Mouse (Mus musculus): ENCODE results near the gene Trdmt1. TPM values are rescaled to one million over a fixed set of nuclear protein-coding genes. Genes with fewer than 3 reads are reported as not detected.

Trdmt1 gene
- polyA plus RNA-seq, 1 experiment from 2014 or later = 9.3 TPM

DNA sequence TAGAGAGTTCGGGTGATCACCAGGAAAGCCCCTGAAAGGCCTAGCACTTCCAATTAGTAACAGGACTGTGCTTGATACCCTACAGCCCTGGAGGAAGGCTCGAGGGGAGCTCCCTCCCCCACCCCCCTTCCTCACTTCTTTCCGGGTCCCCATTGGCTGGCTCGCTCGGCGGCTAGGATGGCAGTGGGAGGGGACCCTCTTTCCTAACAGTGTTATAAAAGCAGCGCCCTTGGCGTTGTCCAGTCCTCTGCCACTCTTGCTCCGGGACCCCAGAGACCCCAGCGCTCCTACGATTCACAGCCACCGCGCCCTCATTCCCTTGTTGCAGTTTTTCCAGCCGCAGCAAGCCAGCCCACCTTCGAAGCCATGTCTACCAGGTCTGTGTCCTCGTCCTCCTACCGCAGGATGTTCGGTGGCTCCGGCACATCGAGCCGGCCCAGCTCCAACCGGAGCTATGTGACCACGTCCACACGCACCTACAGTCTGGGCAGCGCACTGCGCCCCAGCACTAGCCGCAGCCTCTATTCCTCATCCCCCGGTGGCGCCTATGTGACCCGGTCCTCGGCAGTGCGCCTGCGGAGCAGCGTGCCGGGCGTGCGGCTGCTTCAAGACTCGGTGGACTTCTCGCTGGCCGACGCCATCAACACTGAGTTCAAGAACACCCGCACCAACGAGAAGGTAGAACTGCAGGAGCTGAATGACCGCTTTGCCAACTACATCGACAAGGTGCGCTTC, 29.8 kb upstream of the Trdmt1 start:
- Histone ChIP-seq H3K9me3 (no peaks in the 10 kb centered on the region), H3K27ac (peak overlapping the region; percentile 94), H3K36me3 (peaks cover 24% of the 10 kb centered on the region), H3K4me3 (replicated peaks) (peak overlapping the region; percentile 77), H3K4me1 (replicated peaks) (peaks cover 18% of the 10 kb centered on the region), H3K4me2 (peak overlapping the region; percentile 82), H3K9ac (replicated peaks) (peak overlapping the region; percentile 83), H3K27me3 (no peaks in the 10 kb centered on the region)
- WGBS = under 1% methylated on average over 46 of the region's 46 CpGs
- ATAC-seq (ENCODE audit: insufficient number of reproducible peaks, insufficient read depth, low FRiP score, low TSS enrichment, low read depth) = peak; percentile 89

DNA sequence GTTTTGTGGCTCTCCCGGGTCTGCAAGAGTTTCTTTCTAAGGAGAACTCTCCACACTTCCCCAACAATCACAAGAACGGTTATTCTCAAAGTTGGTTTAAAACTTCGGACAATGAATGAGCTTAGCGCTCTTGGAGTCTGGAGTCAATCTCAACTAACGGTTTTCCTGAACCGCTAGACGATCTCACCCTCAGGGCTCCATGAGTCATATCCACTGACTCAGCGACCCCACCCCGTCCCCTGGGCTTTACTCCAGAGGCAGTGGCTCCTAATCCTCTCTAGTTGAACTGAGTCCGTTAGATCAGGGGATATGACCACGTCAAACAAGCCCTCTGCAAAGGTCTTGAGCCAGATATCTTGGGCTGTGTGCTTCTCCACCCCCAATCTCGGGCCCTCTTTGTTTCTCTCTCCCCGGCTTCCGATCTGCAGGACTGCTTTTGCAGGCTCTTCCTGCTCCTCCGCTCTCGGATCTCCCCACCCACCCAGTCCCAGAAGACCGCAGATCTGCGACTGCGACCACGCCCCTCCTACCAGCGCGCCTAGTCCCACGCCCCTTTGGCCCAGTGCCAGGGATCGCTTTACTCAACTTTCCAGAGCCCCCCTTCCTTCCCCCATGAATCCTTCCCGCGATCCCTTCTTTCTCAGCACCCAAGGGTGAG, 29.1 kb upstream of the Trdmt1 start, which contains the start of gene Vim:
Vim (plus strand) TSS at position 520 of the 658 bp plus-strand sequence.
- peaks cover 19% of the 10 kb centered on the region for H3K36me3 ChIP-seq

DNA sequence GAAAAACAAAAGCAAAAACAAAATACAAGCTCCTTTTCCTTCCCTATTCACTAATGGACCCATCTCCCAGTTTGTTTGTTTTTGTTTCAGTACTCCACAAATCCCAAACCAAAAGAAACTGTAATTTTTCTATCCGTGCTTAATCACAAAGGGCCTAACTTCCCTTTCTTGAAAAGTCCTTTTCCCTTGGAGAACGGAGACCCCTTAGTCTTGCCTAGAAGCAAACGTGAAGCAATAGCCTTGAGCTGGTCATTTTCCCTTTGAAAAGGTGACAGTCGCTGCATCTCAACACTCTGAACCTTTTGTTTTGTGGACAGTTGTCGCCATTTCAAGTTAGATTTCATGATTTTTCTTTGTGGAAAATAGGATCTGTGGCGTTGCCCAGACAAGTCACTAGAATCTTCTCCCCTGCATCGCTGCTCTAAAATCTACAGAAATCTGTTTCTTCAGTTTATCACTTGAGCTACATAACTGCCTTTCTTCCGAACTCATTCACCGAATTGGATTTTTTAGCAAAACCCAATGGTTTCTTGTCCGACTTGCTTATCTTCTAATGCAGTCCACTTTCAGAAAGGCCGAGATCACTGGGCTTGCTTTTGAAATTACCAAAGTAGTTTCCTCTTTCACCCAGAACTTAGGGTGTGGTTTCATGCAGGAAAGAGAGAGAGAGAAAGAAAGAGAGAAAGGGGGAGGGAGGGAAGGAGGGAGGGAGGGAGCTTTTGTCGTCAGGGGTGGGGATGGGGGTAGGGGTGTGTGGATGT, 28.4 kb upstream of the Trdmt1 start:
- peak overlapping the region; percentile 82 for H3K4me2 ChIP-seq
- H3K36me3 ChIP-seq = peaks cover 13% of the 10 kb centered on the region; the same call in 1 of the 2 replicates
- H3K27me3 ChIP-seq = no peaks in the 10 kb centered on the region
- peak overlapping the region; percentile 94 for H3K27ac ChIP-seq
- peak overlapping the region; percentile 77 for H3K4me3 ChIP-seq (replicated peaks)
- no peak for ATAC-seq (ENCODE audit: insufficient number of reproducible peaks, insufficient read depth, low FRiP score, low TSS enrichment, low read depth)
- peak overlapping the region; percentile 83 for H3K9ac ChIP-seq (replicated peaks)
- 12% methylated on average over 12 of the region's 12 CpGs for WGBS
- no peaks in the 10 kb centered on the region for H3K9me3 ChIP-seq
- H3K4me1 ChIP-seq (replicated peaks) = peaks cover 18% of the 10 kb centered on the region

More for the DNA sequence above, 29.1 kb upstream of the Trdmt1 start, which contains the start of gene Vim:
- peak within 1 kb of the TSS; percentile 94 for H3K27ac ChIP-seq
- no peaks in the 10 kb centered on the region for H3K27me3 ChIP-seq
- H3K4me1 ChIP-seq (replicated peaks) = peaks cover 18% of the 10 kb centered on the region
- H3K9ac ChIP-seq (replicated peaks) = peak within 1 kb of the TSS; percentile 83
- WGBS = 0% methylated on average over 26 of the region's 26 CpGs
- ATAC-seq (ENCODE audit: insufficient number of reproducible peaks, insufficient read depth, low FRiP score, low TSS enrichment, low read depth) = peak; percentile 90
- no peaks in the 10 kb centered on the region for H3K9me3 ChIP-seq
- peak within 1 kb of the TSS; percentile 82 for H3K4me2 ChIP-seq
- peak within 1 kb of the TSS; percentile 77 for H3K4me3 ChIP-seq (replicated peaks)

DNA sequence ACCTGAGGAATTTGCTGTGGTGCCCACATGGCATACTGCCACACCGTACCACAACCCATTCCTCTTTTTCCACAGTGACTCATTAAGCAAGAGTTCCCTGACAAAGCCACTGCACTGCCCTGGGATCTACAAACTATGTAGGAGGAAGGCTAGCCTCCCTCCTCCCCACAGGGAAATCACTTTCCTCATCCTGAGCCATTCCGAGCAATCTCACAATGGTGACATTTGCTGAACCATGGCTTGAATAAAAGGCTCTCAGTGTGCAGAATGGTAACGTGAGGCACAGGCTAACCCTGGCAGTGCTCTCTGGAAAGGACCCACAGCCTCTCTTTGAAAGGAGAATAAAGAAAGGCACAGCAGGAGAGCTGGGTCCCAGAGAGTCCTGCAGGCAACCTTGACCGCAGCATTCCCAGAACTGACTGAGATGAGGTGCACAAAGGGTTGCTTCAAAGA, 27.7 kb upstream of the Trdmt1 start:
- H3K4me3 ChIP-seq (replicated peaks) = no peak overlapping the region
- no peak overlapping the region for H3K9ac ChIP-seq (replicated peaks)
- H3K27me3 ChIP-seq = no peaks in the 10 kb centered on the region
- H3K4me1 ChIP-seq (replicated peaks) = peaks cover 18% of the 10 kb centered on the region
- peaks cover 9% of the 10 kb centered on the region; the same call in 1 of the 2 replicates for H3K36me3 ChIP-seq
- H3K27ac ChIP-seq = peak overlapping the region; percentile 42; the same call in 1 of the 2 replicates
- H3K4me2 ChIP-seq = no peak overlapping the region
- H3K9me3 ChIP-seq = no peaks in the 10 kb centered on the region
- 40% methylated on average over 4 of the region's 4 CpGs for WGBS
- ATAC-seq (ENCODE audit: insufficient number of reproducible peaks, insufficient read depth, low FRiP score, low TSS enrichment, low read depth) = no peak

DNA sequence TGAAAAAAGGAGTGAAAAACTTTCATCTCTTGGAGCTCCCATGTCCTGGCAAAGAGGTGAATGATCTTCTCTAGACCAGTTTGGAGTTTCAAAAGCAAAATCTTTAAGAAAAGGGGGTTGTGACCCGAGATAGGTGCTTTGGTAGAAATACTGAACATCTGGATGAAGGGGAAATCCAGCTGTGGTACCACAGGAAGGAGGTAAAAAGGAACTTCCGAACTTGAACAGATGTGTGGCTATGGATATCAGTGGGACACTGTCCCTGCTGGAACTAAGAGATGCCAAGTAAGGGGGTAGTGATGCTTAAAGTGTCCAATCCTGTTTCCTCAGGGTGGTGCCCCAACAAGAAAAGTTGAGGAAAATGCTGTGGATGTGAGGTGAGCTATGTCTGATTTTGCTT, 25.7 kb upstream of the Trdmt1 start:
- WGBS = 68% methylated on average over 2 of the region's 2 CpGs
- Histone ChIP-seq H3K27ac (no peak overlapping the region), H3K27me3 (no peaks in the 10 kb centered on the region), H3K4me3 (replicated peaks) (no peak overlapping the region), H3K4me2 (no peak overlapping the region), H3K36me3 (no peaks in the 10 kb centered on the region), H3K4me1 (replicated peaks) (peaks cover 10% of the 10 kb centered on the region), H3K9ac (replicated peaks) (no peak overlapping the region), H3K9me3 (no peaks in the 10 kb centered on the region)
- no peak for ATAC-seq (ENCODE audit: insufficient number of reproducible peaks, insufficient read depth, low FRiP score, low TSS enrichment, low read depth)

DNA sequence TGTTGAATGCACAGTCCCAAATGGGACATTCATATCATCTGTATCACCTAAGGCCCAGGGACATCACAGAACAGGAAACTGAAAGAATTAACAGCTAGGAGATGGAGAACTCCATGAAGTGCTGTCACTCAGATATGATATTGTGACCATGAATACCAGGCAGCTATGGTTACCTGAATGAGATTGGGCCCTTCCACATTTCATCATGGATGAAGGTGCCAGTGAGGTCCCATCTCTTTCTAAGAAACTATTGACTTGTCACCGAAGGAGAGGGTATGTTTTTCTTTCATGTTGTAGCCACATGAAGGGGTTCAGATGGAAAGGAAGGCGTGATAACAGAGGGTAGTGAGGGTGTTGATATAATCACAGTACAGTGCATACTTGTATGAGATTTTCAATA, 15.9 kb upstream of the Trdmt1 start:
- H3K36me3 ChIP-seq = no peaks in the 10 kb centered on the region
- no peaks in the 10 kb centered on the region for H3K9me3 ChIP-seq
- no peak for ATAC-seq (ENCODE audit: insufficient number of reproducible peaks, insufficient read depth, low FRiP score, low TSS enrichment, low read depth)
- 88% methylated on average over 2 of the region's 2 CpGs for WGBS
- no peak overlapping the region for H3K4me2 ChIP-seq
- no peaks in the 10 kb centered on the region for H3K4me1 ChIP-seq (replicated peaks)
- no peaks in the 10 kb centered on the region for H3K27me3 ChIP-seq
- H3K9ac ChIP-seq (replicated peaks) = no peak overlapping the region
- H3K4me3 ChIP-seq (replicated peaks) = no peak overlapping the region
- H3K27ac ChIP-seq = no peak overlapping the region

DNA sequence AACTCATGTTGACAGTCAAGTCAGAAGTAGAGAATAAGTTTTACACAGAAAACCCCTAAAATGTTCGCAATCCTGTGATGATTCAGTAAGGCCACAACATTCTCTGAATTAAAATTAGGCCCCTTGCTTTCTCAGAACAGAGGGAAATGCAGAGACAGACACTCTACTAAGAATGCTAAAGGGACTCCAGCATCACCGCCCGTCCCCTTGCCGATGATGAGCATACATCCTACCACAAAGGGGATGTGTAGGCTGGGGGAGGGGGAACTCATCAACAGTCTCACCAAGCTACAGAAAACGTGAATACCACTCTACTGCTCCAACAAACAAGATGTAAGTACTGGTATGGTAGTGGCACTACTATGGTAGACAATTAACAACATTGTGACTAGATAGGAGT, 15.3 kb upstream of the Trdmt1 start:
- no peaks in the 10 kb centered on the region for H3K4me1 ChIP-seq (replicated peaks)
- H3K27me3 ChIP-seq = no peaks in the 10 kb centered on the region
- no peak overlapping the region for H3K4me3 ChIP-seq (replicated peaks)
- H3K36me3 ChIP-seq = no peaks in the 10 kb centered on the region
- no peak for ATAC-seq (ENCODE audit: insufficient number of reproducible peaks, insufficient read depth, low FRiP score, low TSS enrichment, low read depth)
- no peaks in the 10 kb centered on the region for H3K9me3 ChIP-seq
- no peak overlapping the region for H3K9ac ChIP-seq (replicated peaks)
- WGBS = 85% methylated on average over 5 of the region's 5 CpGs
- no peak overlapping the region for H3K27ac ChIP-seq
- H3K4me2 ChIP-seq = no peak overlapping the region

DNA sequence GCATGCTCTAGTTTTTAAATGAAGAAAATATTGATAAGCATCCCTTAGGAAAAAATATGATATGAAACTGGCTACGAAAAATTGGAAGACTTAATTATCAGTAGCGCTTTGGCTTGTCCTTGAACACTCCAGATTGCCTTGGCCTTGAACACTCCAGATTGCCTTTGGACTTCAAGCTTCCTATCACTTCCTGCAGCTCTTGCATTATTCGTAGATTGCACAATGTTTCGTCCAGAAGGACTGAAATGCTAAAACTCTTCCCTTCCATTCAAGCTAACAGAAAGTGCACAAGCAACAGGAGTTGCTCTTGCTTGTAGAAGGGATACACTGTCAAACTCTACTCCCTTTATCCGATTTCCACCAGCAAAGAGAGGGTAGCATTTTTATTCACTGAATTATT, 14.8 kb upstream of the Trdmt1 start:
- Histone ChIP-seq H3K36me3 (no peaks in the 10 kb centered on the region), H3K4me3 (replicated peaks) (no peak overlapping the region), H3K9me3 (no peaks in the 10 kb centered on the region), H3K27ac (no peak overlapping the region), H3K4me2 (no peak overlapping the region), H3K4me1 (replicated peaks) (no peaks in the 10 kb centered on the region), H3K9ac (replicated peaks) (no peak overlapping the region), H3K27me3 (no peaks in the 10 kb centered on the region)
- ATAC-seq (ENCODE audit: insufficient number of reproducible peaks, insufficient read depth, low FRiP score, low TSS enrichment, low read depth) = no peak
- WGBS = 85% methylated on average over 5 of the region's 5 CpGs

DNA sequence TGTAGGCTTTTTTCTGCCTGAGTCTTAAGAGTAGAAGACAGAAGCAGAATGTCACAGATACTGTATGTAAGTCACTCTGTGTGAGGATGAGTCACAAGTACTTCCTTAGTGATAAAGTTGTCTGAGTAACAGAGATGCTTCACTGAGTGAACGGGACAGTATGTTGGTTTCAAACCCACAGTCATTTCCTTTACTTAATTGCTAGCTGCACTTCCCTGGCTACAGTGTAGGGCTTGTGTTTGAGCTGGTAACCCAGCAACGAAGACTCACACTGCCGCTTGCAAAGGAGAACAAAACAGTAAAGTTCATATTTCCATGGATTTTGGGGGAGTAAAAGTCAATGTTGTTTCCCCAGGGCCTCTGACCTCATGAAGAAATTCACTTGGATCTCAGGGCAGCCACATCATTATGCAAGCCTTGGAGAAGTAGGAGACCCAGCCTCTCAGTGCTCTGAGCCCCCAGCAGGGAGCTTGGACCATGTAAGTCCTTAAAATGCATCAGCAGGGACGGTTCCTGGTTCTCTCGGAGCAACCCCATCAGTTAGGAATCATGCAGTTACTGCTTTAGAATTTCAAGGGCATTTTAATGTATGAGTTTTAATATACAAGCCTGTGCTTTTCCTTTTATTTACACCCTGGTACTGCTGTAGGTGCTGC, 14.3 kb upstream of the Trdmt1 start:
- ATAC-seq (ENCODE audit: insufficient number of reproducible peaks, insufficient read depth, low FRiP score, low TSS enrichment, low read depth) = no peak
- no peak overlapping the region for H3K27ac ChIP-seq
- H3K36me3 ChIP-seq = no peaks in the 10 kb centered on the region
- H3K27me3 ChIP-seq = no peaks in the 10 kb centered on the region
- WGBS = 34% methylated on average over 5 of the region's 5 CpGs
- no peaks in the 10 kb centered on the region for H3K4me1 ChIP-seq (replicated peaks)
- no peak overlapping the region for H3K9ac ChIP-seq (replicated peaks)
- H3K4me3 ChIP-seq (replicated peaks) = no peak overlapping the region
- no peaks in the 10 kb centered on the region for H3K9me3 ChIP-seq
- no peak overlapping the region for H3K4me2 ChIP-seq

DNA sequence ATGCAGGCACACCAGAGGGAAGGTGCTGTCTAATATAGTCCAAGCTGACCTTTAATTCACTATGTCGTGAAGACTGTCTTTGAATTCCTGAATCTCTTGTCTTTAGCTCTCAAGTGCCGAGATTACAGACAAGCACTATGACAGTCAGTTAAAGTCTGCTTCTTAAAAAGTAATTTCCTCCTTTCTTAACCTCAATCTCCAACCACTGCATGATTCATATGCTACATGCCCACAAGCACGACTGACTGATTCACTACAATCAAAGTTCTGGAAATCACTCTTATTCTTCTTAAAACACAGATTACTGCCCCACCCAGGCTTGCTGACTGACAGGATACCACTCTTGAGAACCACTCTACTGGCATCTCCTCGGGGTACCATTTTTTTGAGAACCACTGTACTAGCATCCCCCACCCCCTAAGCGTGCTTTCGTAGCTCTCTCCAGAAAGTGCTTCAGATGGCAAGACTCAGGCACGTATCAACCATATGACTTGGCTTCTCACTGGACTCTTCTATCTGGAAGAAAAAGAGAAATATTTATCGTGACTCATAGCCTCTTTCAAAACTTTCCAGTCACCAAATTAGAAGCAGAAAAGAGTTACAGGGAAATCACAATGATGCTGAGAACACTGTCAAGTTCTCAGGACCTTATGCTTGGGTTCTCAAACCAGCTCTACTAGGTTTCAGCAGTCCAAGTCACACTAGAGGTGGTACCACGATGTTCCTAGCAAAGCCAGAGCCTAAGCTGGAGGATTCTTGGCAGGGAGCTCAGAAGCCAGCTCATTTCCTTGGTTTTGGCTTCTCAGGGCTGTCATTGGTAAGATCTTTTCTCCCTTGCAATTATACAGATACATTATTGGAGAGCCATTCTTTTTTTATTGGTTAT, 12.9 kb upstream of the Trdmt1 start:
- Histone ChIP-seq H3K4me1 (replicated peaks) (no peaks in the 10 kb centered on the region), H3K9ac (replicated peaks) (no peak overlapping the region), H3K4me2 (no peak overlapping the region), H3K4me3 (replicated peaks) (no peak overlapping the region), H3K36me3 (no peaks in the 10 kb centered on the region), H3K27ac (no peak overlapping the region), H3K27me3 (no peaks in the 10 kb centered on the region), H3K9me3 (no peaks in the 10 kb centered on the region)
- 81% methylated on average over 9 of the region's 9 CpGs for WGBS
- ATAC-seq (ENCODE audit: insufficient number of reproducible peaks, insufficient read depth, low FRiP score, low TSS enrichment, low read depth) = no peak

All from limb, embryonic 12.5 days (tissue).